Mouse (Mus musculus): ENCODE measurements around the gene Wdfy4.

DNA sequence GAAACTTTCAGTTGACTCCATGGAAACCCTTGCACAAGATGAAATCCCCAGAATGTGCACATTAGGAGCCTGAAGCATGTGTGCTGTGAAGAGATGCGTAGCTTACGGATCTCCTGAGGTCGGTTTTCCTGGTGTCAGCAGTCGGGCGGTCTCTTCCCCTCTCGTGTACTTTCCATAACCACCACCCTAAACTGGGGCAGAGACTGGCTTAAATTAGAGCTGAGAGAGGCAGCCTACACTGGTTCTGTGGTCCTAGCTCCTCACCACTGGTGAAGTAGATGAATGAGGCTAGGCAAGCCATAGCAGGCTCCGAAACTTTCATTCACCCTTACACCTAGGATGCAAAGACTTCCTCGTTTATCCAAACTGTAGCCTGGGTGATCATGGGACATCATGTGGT lies 253.1 kb downstream of the Wdfy4 start:
- TF ChIP-seq CTCF (IDR thresholded peaks at IDR 0.05; ENCODE audit: low read depth, low read length): no peak
- TF ChIP-seq POLR2A (IDR thresholded peaks at IDR 0.05; ENCODE audit: insufficient read depth, low read length): no peak

Measured in ES-Bruce4 (cell line).